Mouse (Mus musculus) midbrain, postnatal 0 days (tissue): ENCODE measurements around the gene Rsg1. TPM values are rescaled to one million over a fixed set of nuclear protein-coding genes. Genes with fewer than 3 reads are reported as not detected.

Experiments
- ATAC-seq: fragments of 200-750 bp; cut with Nextera tagmentation; 2 replicates; pipeline ENCODE4 v1.8.0; 2017; ENCODE audit warnings: moderate number of reproducible peaks, mild to moderate bottlenecking, moderate TSS enrichment, moderate library complexity; ENCODE audit not compliant: low FRiP score
- DNase-seq: peaks from one replicate; pipeline ENCODE4 v3.0.0-alpha.2; 2015; ENCODE audit warnings: low spot score
- H3K27ac ChIP-seq: fragments of 300-500 bp; sonication (generic); 2 replicates; pipeline ENCODE4 v1.5.1; 2014; ENCODE audit warnings: low read depth, mild to moderate bottlenecking, low read length, mixed read lengths
- H3K27me3 ChIP-seq: fragments of 300-500 bp; sonication (generic); 2 replicates; pipeline ENCODE4 v1.6.1; 2014; ENCODE audit warnings: low read length, control low read depth, mixed read lengths; ENCODE audit not compliant: insufficient read depth
- H3K36me3 ChIP-seq: fragments of 300-500 bp; sonication (generic); 2 replicates; pipeline ENCODE4 v1.6.1; 2014; ENCODE audit warnings: low read length, control low read depth, mixed read lengths; ENCODE audit not compliant: insufficient read depth
- H3K4me1 ChIP-seq: fragments of 300-500 bp; sonication (generic); 2 replicates; pipeline ENCODE4 v1.6.1; 2014; ENCODE audit warnings: mild to moderate bottlenecking, control low read depth, antibody characterized with exemption, low read length, mixed read lengths; ENCODE audit not compliant: insufficient read depth
- H3K4me2 ChIP-seq: fragments of 300-500 bp; sonication (generic); 2 replicates; pipeline ENCODE4 v1.6.1; 2014; ENCODE audit warnings: low read depth, mild to moderate bottlenecking, low read length, mixed read lengths; ENCODE audit not compliant: poor library complexity, severe bottlenecking
- H3K4me3 ChIP-seq: fragments of 300-500 bp; sonication (generic); 2 replicates; pipeline ENCODE4 v1.5.1; 2014; ENCODE audit warnings: low read depth, mild to moderate bottlenecking, low read length, moderate library complexity
- H3K9ac ChIP-seq: fragments of 300-500 bp; sonication (generic); replicated peaks from 2 replicates; pipeline ENCODE4 v1.6.1; 2014; ENCODE audit warnings: mild to moderate bottlenecking, low read length, moderate library complexity, mixed read lengths; ENCODE audit not compliant: poor library complexity, severe bottlenecking
- H3K9me3 ChIP-seq: fragments of 300-500 bp; sonication (generic); 2 replicates; pipeline ENCODE4 v1.6.1; 2016; ENCODE audit warnings: low read length, control low read depth
- CTCF ChIP-seq: IDR thresholded peaks from 2 replicates; pipeline ENCODE4 v1.5.1; 2016; ENCODE audit warnings: antibody characterized with exemption, mild to moderate bottlenecking
- WGBS: fragments of 180-500 bp; shearing (Covaris S2); extraction: QIAGEN DNeasy Blood & Tissue Kit; methylation state at CpG from one replicate; pipeline ENCODE4 v1.1.7; 2014; 5-methylcytosine and 5-hydroxymethylcytosine counted together
- polyA plus RNA-seq: library from polyadenylated mRNA; unstranded; fragments of >200 nt; fragmentation: Nextera tagmentation; extraction: Ambion mirVana; gene quantifications from 2 replicates; pipeline ENCODE4 v1.2.1, GENCODE M21; 2015
- total RNA-seq: library from RNA; depleted of rRNA; stranded (reverse); fragments of >200 nt; gene quantifications from 2 replicates; pipeline ENCODE4 v1.2.3, GENCODE M21; 2014

Gene Rsg1
- total and polyA plus RNA-seq, 2 experiments from 2014 or later, result 5.3 to 6.0 TPM

- Histone ChIP-seq H3K27ac (no peak overlapping the region), H3K27me3 (no peaks in the 10 kb centered on the region), H3K4me2 (no peak overlapping the region), H3K9me3 (no peaks in the 10 kb centered on the region), H3K4me1 (0 out of 2 replicates have a peak, but pooled peaks cover 3% of the 10 kb centered on the region), H3K9ac (no peak overlapping the region), H3K4me3 (no peak overlapping the region), H3K36me3 (no peaks in the 10 kb centered on the region)
- ATAC-seq, result no peak
- no peak for TF ChIP-seq CTCF
- DNase-seq, result no peak
- 60% methylated on average over 15 of the region's 15 CpGs for WGBS
These were observed 56.6 kb downstream of the Rsg1 start for GRCm38 (mm10) chr4:141270201-141270940.

GRCm38 (mm10) chr4:141271228-141271627 is 57.5 kb downstream of the Rsg1 start:
- TF ChIP-seq CTCF, result no peak
- 89% methylated on average over 6 of the region's 7 CpGs for WGBS
- no peak overlapping the region for H3K4me3 ChIP-seq
- ATAC-seq, result no peak
- H3K36me3 ChIP-seq, result no peaks in the 10 kb centered on the region
- no peak overlapping the region for H3K9ac ChIP-seq
- H3K27me3 ChIP-seq, result no peaks in the 10 kb centered on the region
- H3K9me3 ChIP-seq, result no peaks in the 10 kb centered on the region
- 0 out of 2 replicates have a peak, but pooled peaks cover 3% of the 10 kb centered on the region for H3K4me1 ChIP-seq
- H3K27ac ChIP-seq, result no peak overlapping the region
- DNase-seq, result no peak
- H3K4me2 ChIP-seq, result no peak overlapping the region

GRCm38 (mm10) chr4:141271721-141272120 is 58.0 kb downstream of the Rsg1 start:
- Histone ChIP-seq H3K27ac (no peak overlapping the region), H3K4me2 (no peak overlapping the region), H3K9me3 (no peaks in the 10 kb centered on the region), H3K4me3 (no peak overlapping the region), H3K36me3 (no peaks in the 10 kb centered on the region), H3K9ac (no peak overlapping the region), H3K27me3 (no peaks in the 10 kb centered on the region), H3K4me1 (0 out of 2 replicates have a peak, but pooled peaks cover 3% of the 10 kb centered on the region)
- TF ChIP-seq CTCF, result no peak
- no peak for DNase-seq
- no peak for ATAC-seq
- whole genome bisulfite sequencing, result 91% methylated on average over 6 of the region's 6 CpGs

DNA sequence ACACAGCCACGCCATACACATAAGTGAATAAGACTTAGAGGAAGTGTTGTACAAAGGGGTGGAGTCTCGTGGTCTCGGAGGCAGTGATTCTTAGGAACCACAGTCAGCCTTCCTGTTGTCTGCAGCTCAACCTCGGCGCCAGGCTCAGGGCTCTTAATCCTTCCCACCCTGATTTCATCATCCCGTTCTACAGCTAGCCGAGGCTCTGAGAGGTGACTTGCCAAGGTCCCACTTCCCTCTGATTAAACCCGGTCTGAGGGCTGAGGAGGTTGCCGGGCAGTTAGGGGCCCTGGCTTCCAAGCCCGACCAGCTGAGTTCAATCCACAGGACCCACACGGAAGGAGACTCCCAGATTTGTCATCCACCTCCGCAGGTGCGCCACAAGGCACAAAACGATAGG is 59.1 kb downstream of the Rsg1 start:
- Histone ChIP-seq H3K4me2 (peak overlapping the region; percentile 34), H3K36me3 (no peaks in the 10 kb centered on the region), H3K9me3 (no peaks in the 10 kb centered on the region), H3K9ac (no peak overlapping the region), H3K27ac (no peak overlapping the region), H3K4me3 (no peak overlapping the region), H3K27me3 (no peaks in the 10 kb centered on the region), H3K4me1 (0 out of 2 replicates have a peak, but pooled peaks cover 3% of the 10 kb centered on the region)
- no peak for TF ChIP-seq CTCF
- 15% methylated on average over 14 of the region's 14 CpGs for WGBS
- ATAC-seq, result no peak
- no peak for DNase-seq

DNA sequence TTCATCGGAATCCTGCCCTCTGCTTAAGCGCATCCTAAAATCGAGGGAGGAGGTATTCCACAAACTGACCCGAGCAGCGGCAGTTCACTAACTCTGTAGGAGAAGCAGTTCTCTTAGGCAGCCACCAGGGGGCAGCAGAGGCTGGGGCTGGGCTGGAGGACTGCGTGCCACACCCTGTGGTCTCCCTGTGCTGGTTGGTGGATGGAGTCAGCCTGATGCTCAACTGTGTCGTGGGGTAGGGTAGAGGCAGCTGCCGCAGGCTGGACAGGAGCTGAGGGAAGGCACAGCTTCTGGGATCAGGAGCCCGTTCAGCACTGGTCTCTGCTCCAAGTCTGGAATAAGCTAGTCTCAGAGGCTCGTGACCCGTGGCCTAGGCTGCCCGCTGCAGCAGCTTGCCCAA is 59.5 kb downstream of the Rsg1 start:
- no peak overlapping the region for H3K4me3 ChIP-seq
- peak; percentile 86 for ATAC-seq
- 0 out of 2 replicates have a peak, but pooled peaks cover 3% of the 10 kb centered on the region for H3K4me1 ChIP-seq
- 20% methylated on average over 12 of the region's 12 CpGs for WGBS
- H3K27me3 ChIP-seq, result no peaks in the 10 kb centered on the region
- peak; percentile 100 for TF ChIP-seq CTCF
- H3K4me2 ChIP-seq, result peak overlapping the region; percentile 34
- no peak overlapping the region for H3K9ac ChIP-seq
- H3K36me3 ChIP-seq, result no peaks in the 10 kb centered on the region
- peak; percentile 82 for DNase-seq
- no peaks in the 10 kb centered on the region for H3K9me3 ChIP-seq
- no peak overlapping the region for H3K27ac ChIP-seq
